35 mouse cellular contexts compared by ENCODE assay signal in the genomic region with DNA sequence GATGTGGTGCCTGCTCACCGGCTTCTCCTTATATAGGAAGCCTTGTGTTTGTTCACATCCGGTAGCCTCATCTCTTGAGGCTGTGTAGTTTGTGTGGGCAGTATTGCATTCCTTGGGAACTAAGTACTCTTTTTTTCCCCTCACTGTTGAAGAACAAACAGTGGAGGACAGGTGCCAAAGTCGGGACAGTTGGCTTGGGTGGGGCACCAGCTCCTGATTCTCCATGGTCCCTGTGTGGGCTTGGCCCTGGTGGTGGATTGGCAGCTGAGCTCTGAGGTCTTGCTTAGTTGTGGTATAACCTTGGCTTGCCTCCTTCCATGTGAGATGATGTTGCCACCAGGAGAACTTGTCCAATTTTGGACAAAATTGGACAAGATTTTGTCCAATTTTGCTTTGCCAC. TPM values are rescaled to one million over a fixed set of nuclear protein-coding genes. Genes with fewer than 3 reads are reported as not detected.
DNase-seq lines count a peak whose midpoint lies in the region; ATAC-seq and TF ChIP-seq lines count a peak whose summit lies in the region.
"Had no signal": no experiment of that assay in that cellular context is flagged by ENCODE, and none has a peak within 500 bp of the region (broad histone marks: within the 10 kb centered on the region; RNA-seq: fewer than 3 reads in every experiment).

Gene Ghrl (minus strand): TSS at position 3 of the 400 bp plus-strand sequence.

- ATAC-seq in intestine, postnatal 0 days: no peak
- ATAC-seq in liver, embryonic 16.5 days (ENCODE audit: low read depth): no peak
- ATAC-seq in stomach, embryonic 15.5 days (ENCODE audit: insufficient read depth, low FRiP score, low read depth): no peak
- no peak for ATAC-seq in monocyte, adult 5-6 weeks (replicated peaks; ENCODE audit: insufficient number of reproducible peaks, low FRiP score, low TSS enrichment, poor library complexity, severe bottlenecking)
- ATAC-seq: forebrain, embryonic 15.5 days; inflammation-experienced regulatory T-cells, adult 6 months; midbrain, embryonic 16.5 days had no signal

- no peak within 1 kb of the TSS for H3K4me3 ChIP-seq in intestine, postnatal 0 days (ENCODE audit: low read depth, low read length)
- no peak within 1 kb of the TSS for H3K4me3 ChIP-seq in liver, embryonic 16.5 days (ENCODE audit: low read depth, low read length)
- H3K4me3 ChIP-seq in stomach, embryonic 15.5 days (replicated peaks): no peak within 1 kb of the TSS
- H3K4me3 ChIP-seq: embryonic facial prominence, embryonic 12.5 days; forebrain, embryonic 10.5 days; forebrain, embryonic 15.5 days; heart, adult 2 months; heart, embryonic 12.5 days; hindbrain, embryonic 15.5 days; neural tube, embryonic 13.5 days had no signal

- TF ChIP-seq CTCF in intestine, postnatal 0 days (IDR thresholded peaks at IDR 0.05; ENCODE audit: low read depth): no peak

- no peaks in the 10 kb centered on the region for H3K4me1 ChIP-seq in intestine, postnatal 0 days (replicated peaks; ENCODE audit: control insufficient read depth, insufficient read depth, low read length)
- H3K4me1 ChIP-seq in liver, embryonic 16.5 days (ENCODE audit: control insufficient read depth, low read depth, low read length): peaks cover 10% of the 10 kb centered on the region
- H3K4me1 ChIP-seq in stomach, embryonic 15.5 days: no peaks in the 10 kb centered on the region
- H3K4me1 ChIP-seq: embryonic facial prominence, embryonic 12.5 days; forebrain, embryonic 10.5 days; forebrain, embryonic 15.5 days; heart, embryonic 12.5 days; hindbrain, embryonic 15.5 days; neural tube, embryonic 13.5 days had no signal

- no peak within 1 kb of the TSS for H3K4me2 ChIP-seq in intestine, postnatal 0 days (replicated peaks; ENCODE audit: low read depth)
- H3K4me2 ChIP-seq in liver, embryonic 16.5 days (ENCODE audit: low read depth, low read length): no peak within 1 kb of the TSS
- H3K4me2 ChIP-seq in stomach, embryonic 15.5 days: no peak within 1 kb of the TSS
- H3K4me2 ChIP-seq: embryonic facial prominence, embryonic 12.5 days; forebrain, embryonic 15.5 days; heart, embryonic 12.5 days; hindbrain, embryonic 15.5 days; midbrain, embryonic 11.5 days; neural tube, embryonic 13.5 days had no signal

- 68% methylated on average over 3 of the region's 3 CpGs for WGBS in intestine, postnatal 0 days
- 72% methylated on average over 3 of the region's 3 CpGs for WGBS in liver, embryonic 16.5 days (ENCODE audit: insufficient replicate concordance)
- 71% methylated on average over 3 of the region's 3 CpGs for WGBS in stomach, embryonic 15.5 days

- intact Hi-C loops in heart, postnatal 25 days (cut with DNase I): no loop called here

- H3K36me3 ChIP-seq in intestine, postnatal 0 days (ENCODE audit: control insufficient read depth, insufficient read depth): peaks cover 49% of the 10 kb centered on the region
- peaks cover 30% of the 10 kb centered on the region for H3K36me3 ChIP-seq in liver, embryonic 16.5 days (ENCODE audit: control insufficient read depth, insufficient read depth)
- H3K36me3 ChIP-seq in stomach, embryonic 15.5 days: peaks cover 11% of the 10 kb centered on the region

- no peaks in the 10 kb centered on the region for H3K9me3 ChIP-seq in intestine, postnatal 0 days (ENCODE audit: control insufficient read depth)
- H3K9me3 ChIP-seq in liver, embryonic 16.5 days (replicated peaks; ENCODE audit: control insufficient read depth, low read length): no peaks in the 10 kb centered on the region
- no peaks in the 10 kb centered on the region for H3K9me3 ChIP-seq in stomach, embryonic 15.5 days
- H3K9me3 ChIP-seq: embryonic facial prominence, embryonic 12.5 days; forebrain, embryonic 10.5 days; forebrain, embryonic 15.5 days; G1E; heart, embryonic 12.5 days; hindbrain, embryonic 15.5 days; neural tube, embryonic 13.5 days had no signal

- H3K27me3 ChIP-seq in intestine, postnatal 0 days (replicated peaks; ENCODE audit: control insufficient read depth, insufficient read depth, low read length): no peaks in the 10 kb centered on the region
- H3K27me3 ChIP-seq in liver, embryonic 16.5 days (ENCODE audit: control insufficient read depth, insufficient read depth, low read depth, low read length): no peaks in the 10 kb centered on the region
- H3K27me3 ChIP-seq in stomach, embryonic 15.5 days (replicated peaks): no peaks in the 10 kb centered on the region
- H3K27me3 ChIP-seq: embryonic facial prominence, embryonic 12.5 days; forebrain, embryonic 15.5 days; heart, embryonic 12.5 days; hindbrain, embryonic 15.5 days; neural tube, embryonic 13.5 days had no signal

- H3K27ac ChIP-seq in intestine, postnatal 0 days (ENCODE audit: low read depth, low read length): no peak within 1 kb of the TSS
- peak within 1 kb of the TSS; percentile 59 for H3K27ac ChIP-seq in liver, embryonic 16.5 days (ENCODE audit: low read length)
- H3K27ac ChIP-seq in stomach, embryonic 15.5 days: no peak within 1 kb of the TSS
- H3K27ac ChIP-seq: embryonic facial prominence, embryonic 12.5 days; forebrain, embryonic 10.5 days; forebrain, embryonic 15.5 days; heart, adult 2 months; hindbrain, embryonic 15.5 days; neural tube, embryonic 13.5 days had no signal

- no peak within 1 kb of the TSS for H3K9ac ChIP-seq in intestine, postnatal 0 days (ENCODE audit: low read depth, low read length)
- H3K9ac ChIP-seq in liver, embryonic 16.5 days (ENCODE audit: low read depth, low read length): no peak within 1 kb of the TSS
- no peak within 1 kb of the TSS for H3K9ac ChIP-seq in stomach, embryonic 15.5 days
- H3K9ac ChIP-seq: embryonic facial prominence, embryonic 12.5 days; forebrain, embryonic 15.5 days; heart, embryonic 12.5 days; hindbrain, embryonic 15.5 days; neural tube, embryonic 13.5 days had no signal

- peak; percentile 77 for DNase-seq in heart, adult 11 months
- no peak for DNase-seq in heart, postnatal 25 days (ENCODE audit: low spot score)
- DNase-seq in lung, postnatal 4 days: no peak
- no peak for DNase-seq in retina, postnatal 1 day
- DNase-seq: adrenal gland, postnatal 10 days; cerebellum, adult 9-10 months; cerebellum, postnatal 36 days; gastrocnemius, postnatal 25 days; heart, adult 2 months; kidney, adult 9 months; kidney, postnatal 10 days; layer of hippocampus, adult 9-11 months; lung, adult 2 months; lung, postnatal 10 days; right cerebral cortex, postnatal 14 days; spleen, adult 18-20 months; thymus, postnatal 25 days had no signal

RNA-seq across cellular contexts. Expression of gene Ghrl, which starts in this region (rescaled TPM):
- total RNA-seq in heart, postnatal 25 days (2021): not detected
- polyA plus RNA-seq in intestine, postnatal 0 days (2015; fragmentation: Nextera tagmentation; extraction: Ambion mirVana): 139 and 148 TPM in 2 replicates
- polyA plus RNA-seq in liver, embryonic 16.5 days (2015; fragmentation: Nextera tagmentation; extraction: Ambion mirVana): 0.11 and 1.9 TPM in 2 replicates
- 57.1 and 57.5 TPM in 2 replicates for polyA plus RNA-seq in stomach, embryonic 15.5 days (2015; fragmentation: Nextera tagmentation; extraction: Ambion mirVana)
- 3.1 to 6.6 TPM in 2 of 3 replicates, not detected in the other for total RNA-seq in monocyte, adult 5-6 weeks (2017)
- total RNA-seq: adrenal gland, postnatal 10 days; G1E; gastrocnemius, adult 18-20 months; gastrocnemius, postnatal 25 days; heart, adult 2 months; hematopoietic stem cell, adult 5-6 weeks; left cerebral cortex, postnatal 36 days had no signal
- polyA plus RNA-seq: embryonic facial prominence, embryonic 12.5 days; forebrain, embryonic 10.5 days; G1E; heart, embryonic 12.5 days; heart, postnatal 0 days had no signal

Comparison
In these comparisons a context has a peak if more than half of its experiments do, and no peak if none do; other contexts are left out.
1. RNA of gene Ghrl (polyA plus RNA-seq): 139 to 148 TPM in intestine, postnatal 0 days and 57.1 to 57.5 TPM in stomach, embryonic 15.5 days; 0.11 to 1.9 TPM in liver, embryonic 16.5 days; every median in the first group is over 10 times any median in the second.